Mouse (Mus musculus): Measurements from ENCODE around the gene Ormdl2. TPM values are rescaled to one million over a fixed set of nuclear protein-coding genes. Genes with fewer than 3 reads are reported as not detected.

Ormdl2 gene
- polyA plus RNA-seq, 1 experiment, result 19.8 TPM

- no peak for TF ChIP-seq GATA1 (IDR thresholded peaks at IDR 0.05; ENCODE audit: low read length)
Measured at GRCm38 (mm10) chr10:128779011-128779795, 42.2 kb downstream of the Ormdl2 start.

GRCm38 (mm10) chr10:128778441-128778840 is 43.0 kb downstream of the Ormdl2 start:
- TF ChIP-seq GATA1 (IDR thresholded peaks at IDR 0.05; ENCODE audit: low read length), result no peak

GRCm38 (mm10) chr10:128773685-128774084 is 47.8 kb downstream of the Ormdl2 start:
- TF ChIP-seq GATA1 (IDR thresholded peaks at IDR 0.05; ENCODE audit: low read length), result no peak

GRCm38 (mm10) chr10:128772895-128773294 is 48.5 kb downstream of the Ormdl2 start:
- TF ChIP-seq GATA1 (IDR thresholded peaks at IDR 0.05; ENCODE audit: low read length), result no peak

Other genes starting within 250 kb of the Ormdl2 start
- 0.39 TPM in 2 replicates for gene Erbb3, start 232.0 kb downstream of the Ormdl2 start, polyA plus RNA-seq (2012)
- 1,312 and 5,477 TPM in 2 replicates for gene Rps26, start 194.9 kb downstream of the Ormdl2 start, polyA plus RNA-seq (2012)
- 2.7 and 3.6 TPM in 2 replicates for gene Ikzf4, start 175.7 kb downstream of the Ormdl2 start, polyA plus RNA-seq (2012)
- gene Suox, start 147.6 kb downstream of the Ormdl2 start, polyA plus RNA-seq (2012), result 0.66 and 0.90 TPM in 2 replicates
- 14.3 and 19.7 TPM in 2 replicates for gene Rab5b, start 125.4 kb downstream of the Ormdl2 start, polyA plus RNA-seq (2012)
- gene Pmel, start 117.5 kb downstream of the Ormdl2 start, polyA plus RNA-seq (2012), result 0.10 and 0.18 TPM in 2 replicates
- gene Cdk2, start 116.6 kb downstream of the Ormdl2 start, polyA plus RNA-seq (2012), result 21.0 and 30.8 TPM in 2 replicates
- 0.12 TPM in 2 replicates for gene Dgka, start 76.8 kb downstream of the Ormdl2 start, polyA plus RNA-seq (2012)
- gene Pym1, start 73.8 kb downstream of the Ormdl2 start, polyA plus RNA-seq (2012), result 166 TPM in 2 replicates
- gene Mmp19, start 30.7 kb downstream of the Ormdl2 start, polyA plus RNA-seq (2012), result 0.02 TPM in 1 of 2 replicates, not detected in the other
- gene Dnajc14, start 17.6 kb downstream of the Ormdl2 start, polyA plus RNA-seq (2012), result 9.6 and 12.6 TPM in 2 replicates
- 1.2 and 1.6 TPM in 2 replicates for gene Tmem198b, start 17.3 kb downstream of the Ormdl2 start, polyA plus RNA-seq (2012)
- gene Sarnp, start 4.3 kb downstream of the Ormdl2 start, polyA plus RNA-seq (2012), result 4.5 and 7.1 TPM in 2 replicates
- gene Gdf11, start 70.1 kb upstream of the Ormdl2 start, polyA plus RNA-seq (2012), result 0.02 and 0.04 TPM in 2 replicates
- gene Cd63, start 79.3 kb upstream of the Ormdl2 start, polyA plus RNA-seq (2012), result not detected in 2 replicates
- 0.61 and 0.65 TPM in 2 replicates for gene Rdh5, start 101.2 kb upstream of the Ormdl2 start, polyA plus RNA-seq (2012)
- 105 and 109 TPM in 2 replicates for gene Bloc1s1, start 102.4 kb upstream of the Ormdl2 start, polyA plus RNA-seq (2012)
- gene Itga7, start 112.2 kb upstream of the Ormdl2 start, polyA plus RNA-seq (2012), result 0.43 and 0.71 TPM in 2 replicates
- gene Mettl7b, start 139.3 kb upstream of the Ormdl2 start, polyA plus RNA-seq (2012), result 0.06 TPM in 1 of 2 replicates, not detected in the other
- not detected in 2 replicates for gene Olfr9, start 167.8 kb upstream of the Ormdl2 start, polyA plus RNA-seq (2012)
- gene Olfr763, start 189.1 kb upstream of the Ormdl2 start, polyA plus RNA-seq (2012), result not detected in 2 replicates
- gene Olfr764-ps1, start 218.3 kb upstream of the Ormdl2 start, polyA plus RNA-seq (2012), result not detected in 2 replicates
- not detected in 2 replicates for gene Olfr765, start 228.4 kb upstream of the Ormdl2 start, polyA plus RNA-seq (2012)
- gene Olfr766-ps1, start 247.3 kb upstream of the Ormdl2 start, polyA plus RNA-seq (2012), result not detected in 2 replicates

Data from G1E-ER4 (cell line).